Mouse (Mus musculus): ENCODE results near the gene Tiparp.

Gene Tiparp

GRCm38 (mm10) chr3:65527691-65528601, at the start of gene Tiparp:
TSS of gene Tiparp (plus strand) at chr3:65528410.
- peak; percentile 93 for DNase-seq (ENCODE audit: low spot score in 2 of 2)

- no peak for DNase-seq (ENCODE audit: low spot score in 2 of 2)
Measured at GRCm38 (mm10) chr3:65480676-65481075, 47.5 kb upstream of the Tiparp start.

GRCm38 (mm10) chr3:65482266-65482665, 45.9 kb upstream of the Tiparp start:
- DNase-seq (ENCODE audit: low spot score in 2 of 2), result no peak

- no peak for DNase-seq (ENCODE audit: low spot score in 2 of 2)
Measured at GRCm38 (mm10) chr3:65482698-65483407, 45.4 kb upstream of the Tiparp start.

- DNase-seq (ENCODE audit: low spot score in 2 of 2), result no peak
Measured at GRCm38 (mm10) chr3:65484161-65484733, 44.0 kb upstream of the Tiparp start.

GRCm38 (mm10) chr3:65487419-65488088, 40.7 kb upstream of the Tiparp start:
- no peak for DNase-seq (ENCODE audit: low spot score in 2 of 2)

GRCm38 (mm10) chr3:65488556-65489244, 39.5 kb upstream of the Tiparp start:
- no peak for DNase-seq (ENCODE audit: low spot score in 2 of 2)

- DNase-seq (ENCODE audit: low spot score in 2 of 2), result no peak
Measured at GRCm38 (mm10) chr3:65489601-65490000, 38.6 kb upstream of the Tiparp start.

GRCm38 (mm10) chr3:65494291-65494763, 33.9 kb upstream of the Tiparp start:
- no peak for DNase-seq (ENCODE audit: low spot score in 2 of 2)

GRCm38 (mm10) chr3:65507766-65508165, 20.4 kb upstream of the Tiparp start:
- DNase-seq (ENCODE audit: low spot score in 2 of 2), result no peak

- no peak for DNase-seq (ENCODE audit: low spot score in 2 of 2)
Measured at GRCm38 (mm10) chr3:65510588-65510987, 17.6 kb upstream of the Tiparp start.

- DNase-seq (ENCODE audit: low spot score in 2 of 2), result peak; percentile 75 to 81
Measured at GRCm38 (mm10) chr3:65515751-65516150, 12.5 kb upstream of the Tiparp start.

GRCm38 (mm10) chr3:65516526-65516925, 11.7 kb upstream of the Tiparp start:
- no peak for DNase-seq (ENCODE audit: low spot score in 2 of 2)

GRCm38 (mm10) chr3:65517141-65517540, 11.1 kb upstream of the Tiparp start:
- DNase-seq (ENCODE audit: low spot score in 2 of 2), result peak in 1 of 2 experiments; percentile 26

GRCm38 (mm10) chr3:65517747-65518527, 10.3 kb upstream of the Tiparp start:
- DNase-seq (ENCODE audit: low spot score in 2 of 2), result peak; percentile 65 to 68

- no peak for DNase-seq (ENCODE audit: low spot score in 2 of 2)
Measured at GRCm38 (mm10) chr3:65521391-65521790, 6.8 kb upstream of the Tiparp start.

GRCm38 (mm10) chr3:65523397-65523796, 4.8 kb upstream of the Tiparp start:
- DNase-seq (ENCODE audit: low spot score in 2 of 2), result no peak

- no peak for DNase-seq (ENCODE audit: low spot score in 2 of 2)
Measured at GRCm38 (mm10) chr3:65525731-65526130, 2.5 kb upstream of the Tiparp start.

- no peak for DNase-seq (ENCODE audit: low spot score in 2 of 2)
Measured at GRCm38 (mm10) chr3:65527196-65527595, 1.0 kb upstream of the Tiparp start.
